Mouse (Mus musculus) neural tube, embryonic 14.5 days (tissue): ENCODE measurements around the gene Cd180. TPM values are rescaled to one million over a fixed set of nuclear protein-coding genes. Genes with fewer than 3 reads are reported as not detected.

Source experiments
- ATAC-seq: fragments of 200-750 bp; cut with Nextera tagmentation; 2 replicates; pipeline ENCODE4 v1.8.0; 2017; ENCODE audit warnings: low read depth, mild to moderate bottlenecking, moderate TSS enrichment, moderate library complexity
- H3K27ac ChIP-seq: fragments of 300-500 bp; sonication (generic); 2 replicates; pipeline ENCODE4 v1.5.1; 2014; ENCODE audit warnings: low read depth, mild to moderate bottlenecking, control low read depth, low read length, moderate library complexity, mixed read lengths
- H3K27me3 ChIP-seq: fragments of 300-500 bp; sonication (generic); 2 replicates; pipeline ENCODE4 v1.6.1; 2014; ENCODE audit warnings: low read length; ENCODE audit not compliant: control insufficient read depth, insufficient read depth
- H3K36me3 ChIP-seq: fragments of 300-500 bp; sonication (generic); 2 replicates; pipeline ENCODE4 v1.6.1; 2014; ENCODE audit warnings: low read length, mixed read lengths; ENCODE audit not compliant: control insufficient read depth, insufficient read depth
- H3K4me1 ChIP-seq: fragments of 300-500 bp; sonication (generic); 2 replicates; pipeline ENCODE4 v1.6.1; 2014; ENCODE audit warnings: low read length; ENCODE audit not compliant: control insufficient read depth, insufficient read depth
- H3K4me2 ChIP-seq: fragments of 300-500 bp; sonication (generic); 2 replicates; pipeline ENCODE4 v1.6.1; 2014; ENCODE audit warnings: mild to moderate bottlenecking, low read depth, low read length, control low read depth
- H3K4me3 ChIP-seq: fragments of 300-500 bp; sonication (generic); 2 replicates; pipeline ENCODE4 v1.5.1; 2014; ENCODE audit warnings: low read depth, low read length, control low read depth, mixed read lengths
- H3K9ac ChIP-seq: fragments of 300-500 bp; sonication (generic); replicated peaks from 2 replicates; pipeline ENCODE4 v1.6.1; 2014; ENCODE audit warnings: low read depth, mild to moderate bottlenecking, control low read depth, low read length, mixed read lengths
- H3K9me3 ChIP-seq: fragments of 300-500 bp; sonication (generic); 2 replicates; pipeline ENCODE4 v1.6.1; 2016; ENCODE audit warnings: low read length; ENCODE audit not compliant: control insufficient read depth
- WGBS: fragments of 180-500 bp; shearing (Covaris S2); extraction: QIAGEN DNeasy Blood & Tissue Kit; methylation state at CpG from one replicate; pipeline ENCODE4 v1.1.7; 2014; 5-methylcytosine and 5-hydroxymethylcytosine counted together
- polyA plus RNA-seq: library from polyadenylated mRNA; unstranded; fragments of >200 nt; fragmentation: Nextera tagmentation; extraction: Ambion mirVana; gene quantifications from 2 replicates; pipeline ENCODE4 v1.2.1, GENCODE M21; 2014

The Cd180 gene
- 0.79 and 1.4 TPM in 2 replicates for polyA plus RNA-seq

DNA sequence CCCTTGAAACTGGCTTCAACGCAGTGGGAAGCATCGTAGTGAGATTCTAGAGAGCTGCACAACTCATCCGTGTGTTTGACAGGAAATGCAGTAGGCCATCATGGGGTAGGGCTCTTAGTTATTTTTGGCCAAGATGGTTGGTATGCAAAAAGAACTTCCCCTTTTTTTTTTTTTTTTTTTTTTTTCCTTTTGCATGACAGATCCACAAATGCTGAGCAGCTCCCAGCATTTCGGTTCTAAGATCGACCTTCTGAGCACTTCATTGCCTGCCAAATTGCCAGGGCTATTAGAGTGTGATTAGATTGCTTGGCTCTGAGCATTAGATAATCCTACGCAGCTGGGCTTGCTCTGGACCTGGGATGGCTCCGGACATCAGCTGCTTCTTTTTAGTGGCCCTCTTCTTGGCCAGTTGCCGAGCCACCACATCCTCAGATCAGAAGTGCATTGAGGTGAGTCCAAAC lies at the start of gene Cd180:
Cd180 (plus strand) TSS at position 218 of the 461 bp plus-strand sequence.
- Histone ChIP-seq H3K36me3 (no peaks in the 10 kb centered on the region), H3K9ac (no peak within 1 kb of the TSS), H3K9me3 (no peaks in the 10 kb centered on the region), H3K4me1 (no peaks in the 10 kb centered on the region), H3K27ac (no peak within 1 kb of the TSS), H3K4me2 (no peak within 1 kb of the TSS), H3K4me3 (no peak within 1 kb of the TSS), H3K27me3 (no peaks in the 10 kb centered on the region)
- no peak for ATAC-seq
- 71% methylated on average over 8 of the region's 8 CpGs for WGBS

DNA sequence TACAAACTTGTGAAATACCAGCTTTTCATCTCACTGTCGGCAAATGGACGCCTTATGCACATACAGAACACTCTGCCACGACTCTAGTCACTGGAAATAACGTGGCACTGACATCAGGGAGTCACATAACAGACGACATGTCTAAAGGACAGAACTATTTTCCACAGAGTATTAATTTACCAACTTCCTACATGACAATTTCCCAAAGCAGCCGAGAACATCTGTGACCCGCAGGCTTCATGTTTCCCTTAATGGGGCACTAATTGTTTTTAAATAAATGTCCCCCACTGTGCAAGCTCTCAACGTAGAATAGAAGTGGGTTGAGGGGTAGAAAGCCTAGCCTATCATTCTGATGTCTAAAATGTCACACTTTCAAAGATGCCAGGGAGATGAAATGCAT lies 49.0 kb upstream of the Cd180 start:
- Histone ChIP-seq H3K4me3 (no peak overlapping the region), H3K36me3 (no peaks in the 10 kb centered on the region), H3K27ac (no peak overlapping the region), H3K27me3 (no peaks in the 10 kb centered on the region), H3K4me1 (peaks cover 2% of the 10 kb centered on the region; the same call in 1 of the 2 replicates), H3K4me2 (no peak overlapping the region), H3K9me3 (no peaks in the 10 kb centered on the region), H3K9ac (no peak overlapping the region)
- ATAC-seq = peak; percentile 38; the same call in 1 of the 2 replicates
- 19% methylated on average over 8 of the region's 8 CpGs for WGBS

DNA sequence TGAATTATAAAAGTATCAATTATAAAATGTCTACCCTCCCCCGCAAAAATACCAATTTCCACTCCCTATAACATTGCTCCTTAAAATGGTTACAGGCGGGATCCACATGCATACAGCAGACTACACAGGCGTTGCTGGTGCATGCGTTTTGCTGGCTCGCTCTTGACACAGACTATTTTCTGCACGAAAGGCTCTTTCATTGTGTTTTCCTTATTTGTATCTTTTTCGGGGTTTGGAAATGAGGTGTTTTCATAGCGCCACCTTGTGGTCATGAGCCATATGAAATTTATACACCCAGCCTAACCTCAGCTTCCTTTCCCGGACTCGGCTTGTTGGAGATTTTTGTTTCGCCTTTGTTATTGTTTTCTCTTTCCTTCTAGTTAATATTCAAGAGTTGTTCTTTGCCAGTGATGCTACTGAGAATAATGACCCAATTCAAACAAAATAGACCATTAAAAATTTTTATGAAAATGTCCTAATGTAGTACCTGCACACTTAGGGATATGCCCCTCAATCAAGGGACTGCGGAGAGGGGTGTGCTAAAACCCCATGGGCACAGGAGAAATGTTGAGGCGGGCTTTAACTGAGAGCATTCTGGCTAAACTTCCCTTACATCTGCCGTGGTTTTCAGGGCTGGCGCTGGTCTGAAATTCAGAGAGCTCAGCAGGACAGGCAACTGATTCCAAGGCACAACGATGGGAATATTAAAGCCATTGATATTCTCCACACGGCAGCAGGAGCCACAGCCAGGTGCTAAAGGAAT lies 48.4 kb upstream of the Cd180 start:
- H3K36me3 ChIP-seq = no peaks in the 10 kb centered on the region
- H3K27ac ChIP-seq = no peak overlapping the region
- H3K4me1 ChIP-seq = peaks cover 2% of the 10 kb centered on the region; the same call in 1 of the 2 replicates
- peak overlapping the region; percentile 29 for H3K4me2 ChIP-seq
- no peak overlapping the region for H3K4me3 ChIP-seq
- peak; percentile 90 for ATAC-seq
- WGBS = 20% methylated on average over 17 of the region's 17 CpGs
- H3K9ac ChIP-seq = no peak overlapping the region
- H3K27me3 ChIP-seq = no peaks in the 10 kb centered on the region
- no peaks in the 10 kb centered on the region for H3K9me3 ChIP-seq

DNA sequence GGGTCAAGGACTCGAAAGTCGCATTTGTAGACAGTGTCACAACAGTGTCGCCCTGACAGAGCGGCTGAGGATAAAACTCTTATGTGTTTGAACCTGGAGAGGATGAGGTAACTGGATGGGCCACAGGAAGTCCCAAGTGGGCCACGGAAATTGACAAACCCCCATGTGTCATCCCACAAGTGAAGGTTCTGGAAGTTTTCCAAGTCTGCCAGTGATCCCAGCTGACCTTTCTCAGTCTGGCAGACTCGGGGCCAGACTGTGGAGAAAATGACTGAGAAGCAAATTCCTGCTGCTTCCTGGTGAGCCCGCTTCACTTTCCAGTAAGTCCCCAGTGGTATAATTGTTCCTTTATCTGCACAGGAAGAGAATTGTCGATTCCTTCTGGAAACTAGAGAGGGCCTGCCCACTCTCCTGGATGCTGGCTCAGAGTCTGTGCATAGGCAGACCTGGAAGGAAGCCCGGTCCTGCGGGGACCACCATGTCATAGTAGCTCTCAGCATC lies 47.0 kb upstream of the Cd180 start:
- Histone ChIP-seq H3K9ac (no peak overlapping the region), H3K4me2 (no peak overlapping the region), H3K9me3 (no peaks in the 10 kb centered on the region), H3K4me3 (no peak overlapping the region), H3K4me1 (peaks cover 2% of the 10 kb centered on the region; the same call in 1 of the 2 replicates), H3K36me3 (no peaks in the 10 kb centered on the region), H3K27ac (no peak overlapping the region), H3K27me3 (no peaks in the 10 kb centered on the region)
- no peak for ATAC-seq
- 64% methylated on average over 10 of the region's 10 CpGs for WGBS

DNA sequence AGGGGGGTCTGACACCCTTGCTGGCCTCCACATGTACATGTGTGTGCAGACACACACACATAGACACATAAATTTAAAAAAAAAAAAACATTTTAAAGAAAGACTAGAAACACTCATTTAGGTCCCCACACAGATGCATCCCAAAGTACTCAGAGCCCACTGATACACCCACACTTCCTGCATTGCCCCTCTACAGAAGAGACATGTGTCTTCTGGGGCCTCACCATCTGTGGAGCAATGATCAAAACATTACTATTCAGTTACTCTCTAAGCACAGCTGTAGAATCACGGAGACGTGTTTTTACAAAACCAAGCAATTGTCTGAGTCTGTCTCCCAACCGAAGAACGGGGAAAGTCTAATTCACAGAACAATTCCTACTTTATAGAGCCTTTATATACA lies 45.8 kb upstream of the Cd180 start:
- WGBS = 74% methylated on average over 4 of the region's 4 CpGs
- Histone ChIP-seq H3K4me3 (no peak overlapping the region), H3K9ac (no peak overlapping the region), H3K27ac (no peak overlapping the region), H3K27me3 (no peaks in the 10 kb centered on the region), H3K4me2 (no peak overlapping the region), H3K4me1 (peaks cover 2% of the 10 kb centered on the region; the same call in 1 of the 2 replicates), H3K9me3 (no peaks in the 10 kb centered on the region), H3K36me3 (no peaks in the 10 kb centered on the region)
- no peak for ATAC-seq

DNA sequence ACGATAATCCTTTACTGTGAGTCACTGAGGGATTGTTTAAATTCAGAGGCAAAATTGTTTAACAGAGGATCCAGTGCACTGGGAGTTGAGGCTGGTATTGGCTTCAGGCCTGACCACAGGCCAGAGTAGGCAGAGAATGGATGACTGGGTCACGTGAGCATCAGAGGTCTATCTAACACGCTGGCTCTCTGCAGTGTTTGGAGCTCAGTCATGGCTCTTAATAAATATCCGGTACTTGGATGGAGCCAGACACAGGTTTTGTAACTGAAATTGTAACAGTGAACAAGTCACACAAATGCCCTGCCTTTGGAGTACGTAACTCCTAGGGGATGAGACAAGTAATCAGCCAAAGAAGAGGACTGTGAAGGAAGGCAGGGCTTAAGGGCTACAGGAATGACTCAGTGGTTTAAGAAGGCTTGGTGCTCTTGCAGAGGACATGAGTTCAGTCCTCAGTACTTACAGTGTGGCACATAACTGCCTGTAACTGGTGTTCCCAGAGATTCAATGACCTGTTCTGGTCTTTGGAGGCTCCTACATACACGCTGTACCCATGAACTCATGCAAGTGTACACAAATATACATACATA lies 41.0 kb upstream of the Cd180 start:
- Histone ChIP-seq H3K27me3 (no peaks in the 10 kb centered on the region), H3K36me3 (no peaks in the 10 kb centered on the region), H3K4me1 (no peaks in the 10 kb centered on the region), H3K4me2 (no peak overlapping the region), H3K9ac (no peak overlapping the region), H3K9me3 (no peaks in the 10 kb centered on the region), H3K27ac (no peak overlapping the region), H3K4me3 (no peak overlapping the region)
- ATAC-seq = no peak
- WGBS = 90% methylated on average over 6 of the region's 6 CpGs

DNA sequence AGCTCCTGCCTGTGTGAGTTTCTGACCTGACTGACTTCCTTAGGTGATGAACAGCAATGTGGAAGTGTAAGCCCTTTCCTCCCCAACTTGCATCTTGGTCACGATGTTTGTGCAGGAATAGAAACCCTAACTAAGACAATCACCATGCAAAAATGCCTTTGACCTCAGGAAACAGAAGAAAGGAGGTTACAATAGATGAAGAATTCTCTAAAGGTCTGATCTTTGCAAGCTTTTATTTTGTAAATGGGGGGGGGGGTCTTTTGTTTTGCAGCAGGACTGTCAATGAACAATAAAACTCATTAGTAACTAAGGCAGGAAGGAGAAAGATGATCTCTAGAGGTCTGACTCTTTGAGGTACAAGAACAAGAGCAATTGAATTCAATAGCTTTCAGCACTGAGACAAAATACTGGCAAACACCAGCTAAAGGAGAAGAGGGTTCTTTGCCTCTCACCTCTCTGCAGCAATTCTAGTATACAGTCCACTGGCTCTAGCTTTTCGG lies 38.2 kb upstream of the Cd180 start:
- Histone ChIP-seq H3K4me3 (no peak overlapping the region), H3K4me1 (no peaks in the 10 kb centered on the region), H3K9me3 (no peaks in the 10 kb centered on the region), H3K9ac (no peak overlapping the region), H3K27ac (no peak overlapping the region), H3K27me3 (no peaks in the 10 kb centered on the region), H3K4me2 (no peak overlapping the region), H3K36me3 (no peaks in the 10 kb centered on the region)
- no peak for ATAC-seq
- 61% methylated on average over 2 of the region's 2 CpGs for whole genome bisulfite sequencing

DNA sequence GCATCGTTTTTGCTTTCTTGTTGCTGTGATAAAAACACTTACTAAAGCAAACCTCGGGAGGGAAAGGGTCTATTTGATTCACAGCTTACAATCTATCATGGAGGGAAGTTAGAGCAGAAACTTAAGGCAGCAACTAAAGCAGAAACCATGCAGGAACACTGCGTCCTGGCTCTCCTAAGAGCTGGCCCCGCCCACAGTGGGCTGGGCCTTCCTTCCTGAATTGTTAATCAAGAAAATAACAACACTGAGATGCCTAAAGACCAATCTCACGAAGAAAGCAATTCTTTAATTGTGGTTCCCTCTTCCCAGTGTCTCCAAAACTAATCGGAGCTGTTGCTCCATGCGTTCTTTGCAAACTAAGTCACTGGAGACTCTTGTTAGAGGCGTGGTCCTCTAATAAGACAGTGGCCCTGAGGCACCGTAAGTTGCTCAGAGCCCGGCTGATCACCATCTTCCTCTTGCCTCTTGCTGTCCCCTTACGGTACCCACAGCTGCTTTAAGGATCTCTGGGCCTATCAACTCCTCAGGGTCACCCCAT lies 37.1 kb upstream of the Cd180 start:
- Histone ChIP-seq H3K36me3 (no peaks in the 10 kb centered on the region), H3K4me3 (no peak overlapping the region), H3K4me2 (no peak overlapping the region), H3K9me3 (no peaks in the 10 kb centered on the region), H3K27me3 (no peaks in the 10 kb centered on the region), H3K27ac (no peak overlapping the region), H3K9ac (no peak overlapping the region), H3K4me1 (no peaks in the 10 kb centered on the region)
- no peak for ATAC-seq
- 83% methylated on average over 11 of the region's 11 CpGs for WGBS
